Mouse (Mus musculus) liver, postnatal 0 days (tissue): ENCODE data around the gene Coasy. TPM values are rescaled to one million over a fixed set of nuclear protein-coding genes. Genes with fewer than 3 reads are reported as not detected.

ENCODE experiments used
- ATAC-seq: fragments of 200-750 bp; cut with Nextera tagmentation; 2 replicates; pipeline ENCODE4 v1.8.0; 2017; ENCODE audit warnings: mild to moderate bottlenecking, moderate library complexity
- DNase-seq: peaks from one replicate; pipeline ENCODE4 v3.0.0-alpha.2; 2016
- H3K27ac ChIP-seq: fragments of 300-500 bp; sonication (generic); 2 replicates; pipeline ENCODE4 v1.5.1; 2014; ENCODE audit warnings: antibody characterized with exemption, moderate library complexity, mild to moderate bottlenecking, low read depth
- H3K27me3 ChIP-seq: fragments of 300-500 bp; sonication (generic); 2 replicates; pipeline ENCODE4 v1.6.1; 2014; ENCODE audit warnings: low read length, control low read depth, mixed read lengths; ENCODE audit not compliant: insufficient read depth
- H3K36me3 ChIP-seq: fragments of 300-500 bp; sonication (generic); replicated peaks from 2 replicates; pipeline ENCODE4 v1.6.1; 2014; ENCODE audit warnings: mild to moderate bottlenecking, control low read depth, low read length, moderate library complexity, mixed read lengths; ENCODE audit not compliant: insufficient read depth
- H3K4me1 ChIP-seq: fragments of 300-500 bp; sonication (generic); 2 replicates; pipeline ENCODE4 v1.6.1; 2014; ENCODE audit warnings: antibody characterized with exemption, mild to moderate bottlenecking, control low read depth; ENCODE audit not compliant: insufficient read depth
- H3K4me2 ChIP-seq: fragments of 300-500 bp; sonication (generic); 2 replicates; pipeline ENCODE4 v1.6.1; 2014; ENCODE audit warnings: low read depth, mild to moderate bottlenecking, low read length, moderate library complexity, mixed read lengths
- H3K4me3 ChIP-seq: fragments of 300-500 bp; sonication (generic); 2 replicates; pipeline ENCODE4 v1.5.1; 2014; ENCODE audit warnings: low read depth, low read length
- H3K9ac ChIP-seq: fragments of 300-500 bp; sonication (generic); replicated peaks from 2 replicates; pipeline ENCODE4 v1.6.1; 2014; ENCODE audit warnings: mild to moderate bottlenecking, moderate library complexity
- H3K9me3 ChIP-seq: fragments of 300-500 bp; sonication (generic); 2 replicates; pipeline ENCODE4 v1.6.1; 2016; ENCODE audit warnings: mild to moderate bottlenecking, control low read depth, low read length, mixed read lengths
- CTCF ChIP-seq: sonication (generic); IDR thresholded peaks from 2 replicates; pipeline ENCODE4 v1.5.1; 2016; ENCODE audit warnings: antibody characterized with exemption, low read depth
- EP300 ChIP-seq: IDR thresholded peaks from 2 replicates; pipeline ENCODE4 v1.6.1; 2016; ENCODE audit warnings: antibody characterized with exemption, low read depth, mild to moderate bottlenecking
- WGBS: fragments of 180-500 bp; shearing (Covaris S2); extraction: QIAGEN DNeasy Blood & Tissue Kit; methylation state at CpG from one replicate; pipeline ENCODE4 v1.1.7; 2014; ENCODE audit not compliant: insufficient replicate concordance; 5-methylcytosine and 5-hydroxymethylcytosine counted together
- polyA plus RNA-seq: library from polyadenylated mRNA; unstranded; fragments of >200 nt; fragmentation: Nextera tagmentation; extraction: Ambion mirVana; gene quantifications from 2 replicates; pipeline ENCODE4 v1.2.1, GENCODE M21; 2015

Gene Coasy
- polyA plus RNA-seq, 1 experiment from 2014 or later, result 42.9 TPM

DNA sequence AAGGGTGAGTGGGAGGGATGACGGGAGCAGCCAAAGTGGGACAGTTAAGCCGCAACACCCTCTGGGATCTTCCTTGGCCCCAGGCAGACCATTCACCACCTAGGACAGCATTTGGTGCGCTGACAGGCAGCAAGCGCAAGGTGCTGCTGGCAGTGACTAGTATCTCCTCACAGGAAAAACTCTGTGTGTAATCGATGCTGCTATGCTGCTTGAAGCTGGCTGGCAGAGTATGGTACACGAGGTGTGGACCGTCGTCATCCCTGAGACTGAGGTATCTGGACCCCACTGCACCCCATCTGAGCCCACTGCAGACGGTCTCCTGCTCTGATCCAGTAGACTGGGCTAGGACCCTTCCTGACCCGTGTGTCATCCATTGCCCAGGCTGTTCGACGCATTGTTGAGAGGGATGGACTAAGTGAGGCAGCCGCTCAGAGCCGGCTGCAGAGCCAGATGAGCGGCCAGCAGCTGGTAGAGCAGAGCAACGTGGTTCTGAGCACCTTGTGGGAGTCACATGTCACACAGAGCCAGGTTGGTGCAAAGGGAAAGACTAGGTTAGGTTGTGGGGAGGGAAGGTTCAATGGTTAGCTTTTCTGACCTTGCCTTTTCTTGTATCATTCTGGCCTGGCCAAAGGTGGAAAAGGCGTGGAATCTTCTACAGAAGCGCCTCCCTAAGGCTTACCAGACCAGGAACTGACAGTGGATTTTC, 3.4 kb downstream of the Coasy start:
- TF ChIP-seq EP300, result no peak
- WGBS, result 89% methylated on average over 18 of the region's 18 CpGs
- no peak for ATAC-seq
- no peak for DNase-seq
- Histone ChIP-seq H3K4me1 (peaks cover 46% of the 10 kb centered on the region), H3K9me3 (no peaks in the 10 kb centered on the region), H3K4me2 (no peak overlapping the region), H3K9ac (no peak overlapping the region), H3K4me3 (no peak overlapping the region), H3K27ac (no peak overlapping the region), H3K36me3 (peaks cover 34% of the 10 kb centered on the region), H3K27me3 (no peaks in the 10 kb centered on the region)

DNA sequence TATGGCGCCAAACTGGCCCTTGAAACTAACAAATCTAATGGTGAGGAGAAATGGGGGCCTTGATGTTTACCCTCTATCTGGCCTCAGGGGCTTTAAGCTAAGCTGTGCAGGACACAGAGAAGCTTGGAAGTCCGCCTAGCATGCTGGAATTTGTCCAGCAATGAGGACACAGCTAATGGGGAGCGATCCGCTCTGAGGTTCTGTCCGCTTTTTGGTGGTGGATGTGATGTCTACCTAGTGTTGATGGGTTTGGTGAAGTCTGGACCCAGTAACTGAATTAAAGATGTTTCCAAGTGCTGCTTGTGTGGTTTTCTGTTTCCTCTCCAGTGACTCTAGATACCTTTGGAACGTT, 3.9 kb downstream of the Coasy start:
- TF ChIP-seq CTCF, result no peak
- TF ChIP-seq EP300, result no peak
- no peaks in the 10 kb centered on the region for H3K27me3 ChIP-seq
- H3K36me3 ChIP-seq, result peaks cover 39% of the 10 kb centered on the region
- H3K9me3 ChIP-seq, result no peaks in the 10 kb centered on the region
- H3K4me2 ChIP-seq, result peak overlapping the region; percentile 98
- peak overlapping the region; percentile 80; the same call in 1 of the 2 replicates for H3K4me3 ChIP-seq
- WGBS, result 76% methylated on average over 6 of the region's 6 CpGs
- H3K4me1 ChIP-seq, result peaks cover 44% of the 10 kb centered on the region
- ATAC-seq (no peak), DNase-seq (no peak)
- H3K27ac ChIP-seq, result peak overlapping the region; percentile 87
- peak overlapping the region; percentile 86; the same call in 1 of the 2 replicates for H3K9ac ChIP-seq

DNA sequence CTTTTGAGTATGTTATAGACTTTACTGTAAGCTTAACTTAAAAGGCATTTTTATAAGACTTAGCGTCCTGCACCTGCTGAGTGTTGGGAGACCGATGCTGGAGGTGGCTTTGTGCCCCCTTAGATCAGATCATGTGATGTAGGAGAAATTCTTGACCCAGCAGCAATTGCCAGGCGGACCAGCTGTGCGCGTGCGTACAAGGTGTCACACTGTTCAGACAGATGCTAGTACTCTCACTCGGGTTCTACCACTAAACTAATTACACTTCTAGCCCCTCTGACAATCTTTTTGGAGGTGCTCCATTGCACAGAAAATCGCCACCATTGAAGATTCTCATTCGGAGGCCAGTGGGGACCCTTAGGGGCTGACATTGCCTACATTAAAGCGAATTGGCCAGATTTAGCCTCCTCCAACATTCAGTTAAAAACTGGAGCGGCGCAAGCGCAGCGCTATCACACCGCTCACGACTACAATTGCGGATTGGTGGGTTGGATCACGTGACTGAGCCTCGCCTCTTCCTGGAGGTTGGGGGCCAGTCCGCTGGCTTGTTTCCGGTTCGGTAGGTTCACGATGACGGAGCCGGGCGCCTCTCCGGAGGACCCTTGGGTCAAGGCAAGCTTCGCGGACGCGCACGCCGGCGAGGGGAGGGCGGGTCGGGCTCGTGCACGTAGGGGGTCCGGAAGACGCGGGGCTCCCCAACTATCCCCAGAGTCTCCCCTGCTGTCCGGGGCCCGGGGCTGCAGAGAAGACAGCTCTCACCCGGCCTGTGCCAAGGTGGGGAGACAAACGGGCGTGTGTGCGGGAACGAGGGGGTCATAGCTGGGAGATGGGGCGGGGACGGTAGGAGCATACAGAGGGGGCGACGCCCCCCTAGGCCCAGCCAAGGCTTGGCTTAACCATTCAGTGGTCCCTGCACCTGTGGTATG, 4.7 kb downstream of the Coasy start, which contains the start of gene Mlx:
Gene Mlx, plus strand, starts transcription at position 522 of the 926 bp plus-strand sequence.
- Histone ChIP-seq H3K4me1 (peaks cover 36% of the 10 kb centered on the region), H3K9me3 (no peaks in the 10 kb centered on the region), H3K4me2 (peak within 1 kb of the TSS; percentile 98), H3K27ac (peak within 1 kb of the TSS; percentile 87), H3K27me3 (no peaks in the 10 kb centered on the region), H3K4me3 (peak within 1 kb of the TSS; percentile 80), H3K36me3 (peaks cover 46% of the 10 kb centered on the region), H3K9ac (peak within 1 kb of the TSS; percentile 86)
- WGBS, result 2% methylated on average over 51 of the region's 52 CpGs
- DNase-seq (peak; percentile 91), ATAC-seq (peak; percentile 73)
- TF ChIP-seq EP300 (no peak), CTCF (no peak)

DNA sequence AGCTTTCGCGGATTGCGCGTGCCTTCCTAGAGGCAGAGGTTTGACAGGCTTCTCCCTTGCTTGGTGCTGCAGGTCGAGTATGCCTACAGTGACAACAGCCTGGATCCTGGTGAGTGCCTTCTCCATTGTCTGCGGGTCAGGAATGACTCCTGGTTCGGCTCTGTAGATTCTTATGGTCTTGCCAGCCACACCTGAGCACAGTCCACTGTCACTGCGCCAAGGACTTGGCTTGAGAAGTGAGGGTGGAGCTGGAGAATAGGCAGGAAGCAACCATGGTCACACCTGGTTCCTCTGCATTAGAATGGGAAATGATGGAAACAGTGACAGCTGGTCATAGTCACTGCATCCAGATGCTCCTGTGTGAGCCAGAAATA, 5.3 kb downstream of the Coasy start:
- Histone ChIP-seq H3K9ac (peak overlapping the region; percentile 86), H3K4me2 (peak overlapping the region; percentile 98), H3K9me3 (no peaks in the 10 kb centered on the region), H3K27me3 (no peaks in the 10 kb centered on the region), H3K27ac (peak overlapping the region; percentile 87), H3K4me3 (peak overlapping the region; percentile 80), H3K4me1 (peaks cover 35% of the 10 kb centered on the region), H3K36me3 (peaks cover 53% of the 10 kb centered on the region)
- TF ChIP-seq CTCF (no peak), EP300 (no peak)
- WGBS, result 8% methylated on average over 8 of the region's 8 CpGs
- no peak for ATAC-seq
- DNase-seq, result no peak

DNA sequence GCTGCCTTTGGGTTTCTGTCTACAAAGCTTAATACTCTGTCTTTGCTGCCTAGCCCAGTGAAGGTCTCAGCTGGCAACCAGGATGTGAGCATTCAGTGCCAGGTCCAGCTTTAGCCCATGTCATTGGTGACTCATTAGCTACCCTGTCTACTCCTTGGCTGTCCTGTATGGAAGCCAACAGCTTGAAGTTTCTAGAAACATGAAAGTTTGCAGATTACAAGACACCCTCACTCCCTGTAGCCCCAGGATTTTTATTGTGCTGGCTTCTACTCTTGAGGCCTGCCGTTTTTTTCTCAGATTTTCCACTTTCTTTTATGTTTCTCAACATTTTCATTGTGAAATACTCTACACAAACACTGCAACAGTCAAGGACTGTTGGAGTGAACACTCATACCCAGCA, 7.6 kb downstream of the Coasy start:
- Histone ChIP-seq H3K9me3 (no peaks in the 10 kb centered on the region), H3K4me1 (peaks cover 26% of the 10 kb centered on the region), H3K36me3 (peaks cover 56% of the 10 kb centered on the region), H3K9ac (no peak overlapping the region), H3K27me3 (no peaks in the 10 kb centered on the region), H3K27ac (no peak overlapping the region), H3K4me2 (no peak overlapping the region), H3K4me3 (no peak overlapping the region)
- TF ChIP-seq EP300 (no peak), CTCF (no peak)
- 60% methylated on average over 1 of the region's 1 CpGs for WGBS
- ATAC-seq (no peak), DNase-seq (no peak)

DNA sequence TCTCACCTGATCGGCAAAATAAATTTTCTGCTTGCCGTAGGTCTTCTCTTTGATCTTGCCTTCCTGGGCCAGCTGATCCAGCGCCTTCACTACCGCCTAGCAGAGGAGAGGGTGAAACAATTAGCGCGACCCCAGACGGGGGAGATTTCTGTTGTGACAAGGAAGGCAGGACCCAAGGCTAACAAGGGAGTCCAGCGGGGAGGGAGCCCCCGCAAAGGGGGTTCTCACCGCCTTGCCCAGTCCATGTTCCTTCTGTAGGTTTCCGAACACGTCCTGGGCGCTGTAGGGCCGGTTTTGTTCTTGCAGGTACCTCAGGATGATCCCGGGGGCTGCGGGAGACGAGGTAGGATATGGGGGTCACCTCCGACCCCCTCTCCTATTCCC, 12.6 kb downstream of the Coasy start:
- 1% methylated on average over 18 of the region's 18 CpGs for WGBS
- Histone ChIP-seq H3K36me3 (peaks cover 69% of the 10 kb centered on the region), H3K9ac (peak overlapping the region; percentile 82), H3K4me2 (peak overlapping the region; percentile 83), H3K9me3 (no peaks in the 10 kb centered on the region), H3K4me1 (peaks cover 12% of the 10 kb centered on the region), H3K27me3 (no peaks in the 10 kb centered on the region), H3K4me3 (peak overlapping the region; percentile 76), H3K27ac (0 out of 2 replicates have a peak overlapping the region, but pooled peaks have one; percentile 97)
- TF ChIP-seq CTCF (no peak), EP300 (no peak)
- DNase-seq (no peak), ATAC-seq (peak; percentile 5)
